Mouse (Mus musculus): ENCODE measurements around the gene Peak1.

- TF ChIP-seq CTCF (IDR thresholded peaks at IDR 0.05) (no peak), EP300 (IDR thresholded peaks at IDR 0.05) (no peak)
These were observed 265.3 kb downstream of the Peak1 start for GRCm38 (mm10) chr9:56152482-56153007.

Data from lung, postnatal 0 days (tissue).